Mouse (Mus musculus) G1E (cell line): ENCODE results near the gene Dock3. TPM values are rescaled to one million over a fixed set of nuclear protein-coding genes. Genes with fewer than 3 reads are reported as not detected.

Experiments
- ATAC-seq: 2 replicates; pipeline ENCODE4 v1.8.0; 2016; ENCODE audit warnings: mild to moderate bottlenecking; ENCODE audit not compliant: insufficient number of reproducible peaks, poor library complexity, low FRiP score, severe bottlenecking; ENCODE audit errors: extremely low read depth
- DNase-seq: peaks from one replicate; pipeline ENCODE4 v3.0.0; 2012; ENCODE audit warnings: low spot score
- H3K27me3 ChIP-seq: 2 replicates; pipeline ENCODE4 v1.6.1; 2012; ENCODE audit warnings: mild to moderate bottlenecking, low read length, inconsistent platforms; ENCODE audit not compliant: insufficient read depth
- H3K36me3 ChIP-seq: replicated peaks from 2 replicates; pipeline ENCODE3; 2012; ENCODE audit warnings: mild to moderate bottlenecking, inconsistent platforms
- H3K4me1 ChIP-seq: 2 replicates; pipeline ENCODE4 v1.6.1; 2012; ENCODE audit warnings: low read depth, low read length, inconsistent platforms, mixed read lengths; ENCODE audit not compliant: insufficient read depth
- H3K4me3 ChIP-seq: 2 replicates; pipeline ENCODE4 v1.5.1; 2012; ENCODE audit warnings: low read depth, mild to moderate bottlenecking, inconsistent platforms, low read length, moderate library complexity, mixed read lengths
- H3K9me3 ChIP-seq: replicated peaks from 2 replicates; pipeline ENCODE4 v1.6.1; 2012; ENCODE audit warnings: inconsistent platforms
- CTCF ChIP-seq: IDR thresholded peaks from 2 replicates; pipeline ENCODE4 v1.5.1; 2012; ENCODE audit warnings: low read depth, low read length, inconsistent platforms, mixed read lengths
- GATA1 ChIP-seq: IDR thresholded peaks from 2 replicates; pipeline ENCODE4 v1.6.1; 2012; ENCODE audit warnings: borderline replicate concordance, low read length, inconsistent platforms, mixed read lengths
- GATA2 ChIP-seq: IDR thresholded peaks from 2 replicates; pipeline ENCODE4 v1.6.1; 2012; ENCODE audit warnings: low read depth, low read length, inconsistent platforms, borderline replicate concordance
- POLR2AphosphoS5 ChIP-seq: IDR thresholded peaks from 2 replicates; pipeline ENCODE4 v1.6.1; 2012; ENCODE audit warnings: low read depth, low read length, inconsistent platforms; ENCODE audit not compliant: insufficient replicate concordance
- TAL1 ChIP-seq: conservative IDR thresholded peaks from 2 replicates; pipeline ENCODE4 v1.6.1; 2012; ENCODE audit warnings: low read depth, low read length, inconsistent platforms, mixed read lengths
- polyA plus RNA-seq: library from polyadenylated mRNA; stranded (reverse); fragments of >175 nt; gene quantifications from 2 replicates; pipeline ENCODE4 v1.2.3, GENCODE M21; 2012
- total RNA-seq, 2 experiments: library from RNA; stranded (forward) in 1 of 2; stranded (reverse) in 1 of 2; fragments of 200-1000 nt in 1 of 2; fragments of >200 nt in 1 of 2; fragmentation: Nextera tagmentation in 1 of 2; gene quantifications; 2 replicates each; pipeline ENCODE4 v1.2.3; 2014 to 2017

The Dock3 gene
- total and polyA plus RNA-seq, 3 experiments: 0.33 TPM; not detected in 2

DNA sequence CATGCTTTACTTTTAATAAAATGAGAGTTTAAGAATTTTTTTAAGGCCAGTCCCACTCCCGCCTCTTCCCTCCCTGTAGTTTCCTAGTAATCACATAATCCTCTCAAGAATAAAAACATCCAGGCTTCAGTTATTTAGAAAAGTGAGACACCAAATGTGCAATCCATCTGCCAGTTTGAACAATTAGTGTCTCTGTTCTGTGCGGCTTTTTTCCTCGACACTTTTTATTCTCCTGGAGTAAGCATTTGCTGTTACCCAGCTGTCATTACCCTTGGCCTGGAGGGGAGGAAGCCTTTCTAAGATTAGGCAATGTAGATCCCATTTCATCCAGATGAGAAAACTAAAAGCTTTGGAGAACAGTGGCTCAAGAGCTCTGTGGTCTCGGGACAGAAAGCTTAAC is 221.9 kb downstream of the Dock3 start:
- TF ChIP-seq GATA2: no peak
- TF ChIP-seq TAL1: no peak
- TF ChIP-seq CTCF: no peak
- no peak for TF ChIP-seq GATA1
- no peak for TF ChIP-seq POLR2AphosphoS5
- DNase-seq: no peak
- H3K27me3 ChIP-seq: no peaks in the 10 kb centered on the region
- H3K4me1 ChIP-seq: no peaks in the 10 kb centered on the region
- no peaks in the 10 kb centered on the region for H3K36me3 ChIP-seq
- H3K9me3 ChIP-seq: no peaks in the 10 kb centered on the region
- ATAC-seq: no peak
- H3K4me3 ChIP-seq: no peak overlapping the region

- H3K9me3 ChIP-seq: no peaks in the 10 kb centered on the region
- DNase-seq (no peak), ATAC-seq (no peak)
- no peaks in the 10 kb centered on the region for H3K4me1 ChIP-seq
- TF ChIP-seq CTCF (no peak), GATA1 (no peak), POLR2AphosphoS5 (no peak), GATA2 (no peak), TAL1 (no peak)
- peaks cover 2% of the 10 kb centered on the region; the same call in 1 of the 2 replicates for H3K27me3 ChIP-seq
- no peaks in the 10 kb centered on the region for H3K36me3 ChIP-seq
- H3K4me3 ChIP-seq: no peak overlapping the region
Measured at GRCm38 (mm10) chr9:107003187-107003586, 228.5 kb downstream of the Dock3 start.

DNA sequence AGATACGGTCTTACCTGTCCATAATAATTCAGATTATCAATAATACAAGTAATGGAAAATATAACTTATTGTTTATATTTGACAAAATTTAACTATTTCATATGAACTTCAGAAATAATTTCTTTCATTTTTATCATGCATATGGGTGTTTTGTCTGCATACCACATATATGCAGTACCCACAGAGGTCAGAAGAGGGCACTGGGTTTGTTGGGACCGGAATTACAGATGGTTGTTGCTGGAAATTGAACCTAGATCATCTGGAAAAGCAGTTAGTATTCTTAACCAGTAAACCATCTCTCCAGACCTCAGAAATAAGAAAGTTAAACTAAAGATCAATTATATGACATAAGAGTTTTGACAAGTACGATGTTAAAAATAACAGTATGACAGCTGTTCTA is 261.0 kb downstream of the Dock3 start:
- no peaks in the 10 kb centered on the region for H3K4me1 ChIP-seq
- H3K27me3 ChIP-seq: peaks cover 2% of the 10 kb centered on the region; the same call in 1 of the 2 replicates
- TF ChIP-seq TAL1 (no peak), GATA1 (no peak), POLR2AphosphoS5 (no peak), CTCF (no peak), GATA2 (no peak)
- ATAC-seq (no peak), DNase-seq (no peak)
- no peaks in the 10 kb centered on the region for H3K9me3 ChIP-seq
- H3K4me3 ChIP-seq: no peak overlapping the region
- no peaks in the 10 kb centered on the region for H3K36me3 ChIP-seq

- DNase-seq (no peak), ATAC-seq (no peak)
- Histone ChIP-seq H3K4me3 (no peak overlapping the region), H3K9me3 (no peaks in the 10 kb centered on the region), H3K36me3 (no peaks in the 10 kb centered on the region), H3K4me1 (no peaks in the 10 kb centered on the region), H3K27me3 (peaks cover 3% of the 10 kb centered on the region; the same call in 1 of the 2 replicates)
- TF ChIP-seq GATA2 (no peak), GATA1 (no peak), POLR2AphosphoS5 (no peak), CTCF (no peak), TAL1 (no peak)
Measured at GRCm38 (mm10) chr9:106958452-106958851, 273.3 kb downstream of the Dock3 start.

- DNase-seq (no peak), ATAC-seq (no peak)
- TF ChIP-seq POLR2AphosphoS5 (no peak), GATA1 (no peak), TAL1 (no peak), GATA2 (no peak), CTCF (no peak)
- Histone ChIP-seq H3K27me3 (peaks cover 3% of the 10 kb centered on the region; the same call in 1 of the 2 replicates), H3K4me3 (no peak overlapping the region), H3K9me3 (no peaks in the 10 kb centered on the region), H3K4me1 (no peaks in the 10 kb centered on the region), H3K36me3 (no peaks in the 10 kb centered on the region)
Measured at GRCm38 (mm10) chr9:106955486-106955885, 276.2 kb downstream of the Dock3 start.

- Histone ChIP-seq H3K9me3 (no peaks in the 10 kb centered on the region), H3K4me1 (no peaks in the 10 kb centered on the region), H3K27me3 (no peaks in the 10 kb centered on the region), H3K4me3 (no peak overlapping the region), H3K36me3 (no peaks in the 10 kb centered on the region)
- no peak for ATAC-seq
- no peak for DNase-seq
- TF ChIP-seq GATA1: no peak
- no peak for TF ChIP-seq TAL1
- TF ChIP-seq GATA2: no peak
- no peak for TF ChIP-seq POLR2AphosphoS5
- TF ChIP-seq CTCF: no peak
Measured at GRCm38 (mm10) chr9:106934998-106935397, 296.7 kb downstream of the Dock3 start.

- TF ChIP-seq GATA2: no peak
- H3K9me3 ChIP-seq: no peaks in the 10 kb centered on the region
Measured at GRCm38 (mm10) chr9:106914878-106915277, 316.8 kb downstream of the Dock3 start.

More at GRCm38 (mm10) chr9:106914878-106915277, 316.8 kb downstream of the Dock3 start:
- Histone ChIP-seq H3K36me3 (no peaks in the 10 kb centered on the region), H3K4me1 (no peaks in the 10 kb centered on the region), H3K27me3 (peaks cover 4% of the 10 kb centered on the region), H3K4me3 (no peak overlapping the region)
- DNase-seq: no peak
- ATAC-seq: no peak
